In the genomic region with DNA sequence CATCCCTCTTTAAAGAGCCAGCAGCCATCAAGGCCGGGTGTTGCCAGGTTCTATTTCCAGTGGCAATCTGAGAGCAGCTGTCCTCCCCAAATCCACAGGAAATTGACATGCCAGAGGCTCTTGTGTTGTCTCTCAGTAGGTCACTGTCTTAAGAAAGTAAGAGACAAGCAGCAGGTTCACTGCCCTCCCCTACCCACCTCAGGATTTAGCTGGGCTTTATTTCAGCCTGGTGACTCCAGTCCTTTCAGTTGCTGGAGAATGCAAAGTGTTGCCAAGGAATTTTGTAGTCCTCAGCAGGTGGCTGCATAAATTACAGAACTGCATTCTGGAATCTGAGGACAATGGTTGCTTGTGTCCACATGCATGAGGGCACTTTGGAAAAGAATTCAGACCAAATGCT, we compare ENCODE assay signal across 10 mouse cellular contexts.
DNase-seq lines count a peak whose midpoint lies in the region; ATAC-seq and TF ChIP-seq lines count a peak whose summit lies in the region.
"Had no signal": no experiment of that assay in that cellular context is flagged by ENCODE, and none has a peak within 500 bp of the region (broad histone marks: within the 10 kb centered on the region; RNA-seq: fewer than 3 reads in every experiment).

No protein-coding gene starts in this region.

- peak; percentile 47; the same call in 1 of the 2 replicates for ATAC-seq in frontal cortex, adult (ENCODE audit: low TSS enrichment)
- peak; percentile 84 for ATAC-seq in hindbrain, embryonic 16.5 days
- no peak for ATAC-seq in stomach, postnatal 0 days (ENCODE audit: low FRiP score, low TSS enrichment)

- no peaks in the 10 kb centered on the region for H3K9me3 ChIP-seq in hindbrain, embryonic 16.5 days (ENCODE audit: control insufficient read depth, low read length)
- H3K9me3 ChIP-seq in stomach, postnatal 0 days (ENCODE audit: control insufficient read depth, low read length): no peaks in the 10 kb centered on the region
- H3K9me3 ChIP-seq: liver, embryonic 13.5 days; stomach, embryonic 15.5 days had no signal

- no peaks in the 10 kb centered on the region for H3K27me3 ChIP-seq in hindbrain, embryonic 16.5 days (replicated peaks; ENCODE audit: control insufficient read depth, insufficient read depth, low read length)
- H3K27me3 ChIP-seq in stomach, postnatal 0 days (ENCODE audit: control insufficient read depth, insufficient read depth, low read length): no peaks in the 10 kb centered on the region
- H3K27me3 ChIP-seq: liver, embryonic 13.5 days; stomach, embryonic 15.5 days had no signal

- no peaks in the 10 kb centered on the region for H3K36me3 ChIP-seq in hindbrain, embryonic 16.5 days (ENCODE audit: control insufficient read depth, insufficient read depth, low read length)
- H3K36me3 ChIP-seq in stomach, postnatal 0 days (ENCODE audit: control insufficient read depth, insufficient read depth, low read length): no peaks in the 10 kb centered on the region
- H3K36me3 ChIP-seq: liver, embryonic 13.5 days; stomach, embryonic 15.5 days had no signal

- H3K4me3 ChIP-seq in hindbrain, embryonic 16.5 days (ENCODE audit: low read length): no peak overlapping the region
- H3K4me3 ChIP-seq in stomach, postnatal 0 days (ENCODE audit: low read depth, low read length): no peak overlapping the region
- H3K4me3 ChIP-seq: liver, embryonic 13.5 days; stomach, embryonic 15.5 days had no signal

- no peak overlapping the region for H3K4me2 ChIP-seq in hindbrain, embryonic 16.5 days (ENCODE audit: low read length)
- no peak overlapping the region for H3K4me2 ChIP-seq in stomach, postnatal 0 days (replicated peaks; ENCODE audit: low read depth)
- H3K4me2 ChIP-seq: liver, embryonic 13.5 days; stomach, embryonic 15.5 days had no signal

- DNase-seq in frontal cortex, postnatal 10 days (ENCODE audit: low spot score in 2 of 2): no peak
- DNase-seq in embryo, embryonic 9.5 days (ENCODE audit: extremely low spot score): peak; percentile 21
- peak; percentile 29 for DNase-seq in neural tube, embryonic 10.5 days (ENCODE audit: extremely low spot score, low spot score)
- DNase-seq in stomach, postnatal 0 days (ENCODE audit: low spot score): no peak
- no peak for DNase-seq in right cerebral cortex, adult 2 months (ENCODE audit: low spot score in 2 of 2)
- DNase-seq in right cerebral cortex, postnatal 14 days: no peak
- DNase-seq: liver, embryonic 13.5 days had no signal

- TF ChIP-seq CTCF in stomach, postnatal 0 days (IDR thresholded peaks at IDR 0.05; ENCODE audit: low read depth): no peak

- no peaks in the 10 kb centered on the region for H3K4me1 ChIP-seq in hindbrain, embryonic 16.5 days (ENCODE audit: control insufficient read depth, insufficient read depth, low read depth, low read length)
- H3K4me1 ChIP-seq in stomach, postnatal 0 days (replicated peaks; ENCODE audit: control insufficient read depth, insufficient read depth): no peaks in the 10 kb centered on the region
- H3K4me1 ChIP-seq: liver, embryonic 13.5 days; stomach, embryonic 15.5 days had no signal

- 9% methylated on average over 1 of the region's 1 CpGs for WGBS in hindbrain, embryonic 16.5 days
- WGBS in stomach, postnatal 0 days: 69% methylated on average over 1 of the region's 1 CpGs

- TF ChIP-seq EP300 in stomach, postnatal 0 days (optimal IDR thresholded peaks at IDR 0.05): no peak

- H3K9ac ChIP-seq in hindbrain, embryonic 16.5 days (ENCODE audit: low read depth, low read length): no peak overlapping the region
- H3K9ac ChIP-seq in stomach, postnatal 0 days (ENCODE audit: low read length): no peak overlapping the region
- H3K9ac ChIP-seq: liver, embryonic 13.5 days; stomach, embryonic 15.5 days had no signal

- no peak overlapping the region for H3K27ac ChIP-seq in hindbrain, embryonic 16.5 days (ENCODE audit: low read depth, low read length)
- no peak overlapping the region for H3K27ac ChIP-seq in stomach, postnatal 0 days (replicated peaks)
- H3K27ac ChIP-seq: liver, embryonic 13.5 days; stomach, embryonic 15.5 days had no signal

Comparison
In these comparisons a context has a peak if more than half of its experiments do, and no peak if none do; other contexts are left out.
1. DNase-seq: peak in embryo, embryonic 9.5 days (single experiment) and neural tube, embryonic 10.5 days (single experiment); none in frontal cortex, postnatal 10 days (0 of 2), stomach, postnatal 0 days (single experiment), right cerebral cortex, adult 2 months (0 of 2) and right cerebral cortex, postnatal 14 days (single experiment).